Mouse (Mus musculus): ENCODE results near the gene Rpusd4. TPM values are rescaled to one million over a fixed set of nuclear protein-coding genes. Genes with fewer than 3 reads are reported as not detected.

Rpusd4 gene
- total RNA-seq, 1 experiment from 2014 or later, result 21.1 TPM

DNA sequence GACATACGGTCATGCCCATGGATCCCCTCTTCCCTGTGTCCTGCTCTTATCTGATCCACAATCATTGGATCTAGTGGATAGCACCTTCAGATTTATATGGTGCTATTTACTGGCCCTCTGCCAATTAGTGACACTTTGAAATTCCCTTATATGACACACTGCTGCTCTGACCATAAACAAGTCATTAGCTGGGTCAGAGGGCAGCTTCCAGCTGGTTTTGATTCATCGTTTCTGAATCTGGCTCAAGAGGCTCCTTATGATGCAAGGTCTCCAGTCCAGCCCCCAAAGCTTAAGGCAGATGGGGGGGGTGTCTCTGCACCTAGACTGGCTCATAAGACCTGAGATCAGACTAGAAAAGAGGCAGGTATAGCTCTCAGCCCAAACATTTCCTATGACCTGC lies 56.9 kb downstream of the Rpusd4 start:
- ATAC-seq (ENCODE audit: extremely low read depth, insufficient number of reproducible peaks, low FRiP score, poor library complexity, severe bottlenecking), result no peak

DNA sequence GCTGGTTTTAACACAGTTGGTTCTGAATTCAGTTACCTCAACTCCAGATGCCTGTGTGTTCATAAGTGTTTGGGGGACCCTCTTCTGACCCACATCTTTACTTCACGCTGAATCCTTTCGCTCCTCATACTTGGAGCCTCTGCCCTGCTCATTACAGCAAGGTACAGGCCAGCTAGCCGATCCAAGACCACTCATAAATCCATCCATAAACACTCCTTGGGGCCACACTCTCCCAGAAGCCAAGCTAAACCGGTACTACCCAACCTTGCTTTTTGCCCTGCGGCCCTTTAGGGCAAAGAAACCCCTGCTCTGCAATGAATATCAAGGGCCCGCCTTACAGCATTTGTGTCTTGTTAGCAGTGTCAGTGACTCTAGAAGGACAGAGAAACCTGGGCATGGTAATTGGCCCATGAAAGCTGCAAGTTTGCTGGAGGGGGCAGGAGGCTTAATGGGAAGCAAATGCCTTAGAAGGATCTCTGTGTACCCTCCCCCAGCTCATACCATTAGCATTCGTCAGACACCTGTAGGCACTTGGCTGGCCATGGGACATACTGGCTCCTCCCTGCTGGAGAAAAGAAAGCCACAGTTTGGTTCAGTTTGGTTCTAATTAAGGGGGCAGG lies 59.1 kb downstream of the Rpusd4 start:
- no peak for ATAC-seq (ENCODE audit: extremely low read depth, insufficient number of reproducible peaks, low FRiP score, poor library complexity, severe bottlenecking)

Other genes starting within 250 kb of the Rpusd4 start
- 77.2 and 78.0 TPM in 2 replicates for gene St3gal4, start 148.6 kb upstream of the Rpusd4 start, total RNA-seq (2017)
- 22.2 and 22.9 TPM in 2 replicates for gene Dcps, start 91.8 kb upstream of the Rpusd4 start, total RNA-seq (2017)
- gene Srpr, start 67.7 kb upstream of the Rpusd4 start, total RNA-seq (2017), result 61.0 and 63.5 TPM in 2 replicates
- gene Tirap, start 67.6 kb upstream of the Rpusd4 start, total RNA-seq (2017), result 31.7 and 39.9 TPM in 2 replicates
- gene Foxred1, start 56.8 kb upstream of the Rpusd4 start, total RNA-seq (2017), result 35.6 and 42.9 TPM in 2 replicates
- 18.7 and 20.9 TPM in 2 replicates for gene Fam118b, start 60 bp upstream of the Rpusd4 start, total RNA-seq (2017)
- gene Cdon, start 153.3 kb downstream of the Rpusd4 start, total RNA-seq (2017), result 2.6 and 2.7 TPM in 2 replicates